Mouse (Mus musculus) C2C12 (cell line): ENCODE data around the gene Opn1sw.

Source experiments
- CTCF ChIP-seq: IDR thresholded peaks from one replicate; pipeline ENCODE4 v1.5.1; 2011; ENCODE audit not compliant: control insufficient read depth, insufficient read depth, insufficient read length
- USF1 ChIP-seq: IDR thresholded peaks from one replicate; pipeline ENCODE4 v1.6.1; 2011; ENCODE audit warnings: low read depth, mild to moderate bottlenecking, control low read depth, moderate library complexity

DNA sequence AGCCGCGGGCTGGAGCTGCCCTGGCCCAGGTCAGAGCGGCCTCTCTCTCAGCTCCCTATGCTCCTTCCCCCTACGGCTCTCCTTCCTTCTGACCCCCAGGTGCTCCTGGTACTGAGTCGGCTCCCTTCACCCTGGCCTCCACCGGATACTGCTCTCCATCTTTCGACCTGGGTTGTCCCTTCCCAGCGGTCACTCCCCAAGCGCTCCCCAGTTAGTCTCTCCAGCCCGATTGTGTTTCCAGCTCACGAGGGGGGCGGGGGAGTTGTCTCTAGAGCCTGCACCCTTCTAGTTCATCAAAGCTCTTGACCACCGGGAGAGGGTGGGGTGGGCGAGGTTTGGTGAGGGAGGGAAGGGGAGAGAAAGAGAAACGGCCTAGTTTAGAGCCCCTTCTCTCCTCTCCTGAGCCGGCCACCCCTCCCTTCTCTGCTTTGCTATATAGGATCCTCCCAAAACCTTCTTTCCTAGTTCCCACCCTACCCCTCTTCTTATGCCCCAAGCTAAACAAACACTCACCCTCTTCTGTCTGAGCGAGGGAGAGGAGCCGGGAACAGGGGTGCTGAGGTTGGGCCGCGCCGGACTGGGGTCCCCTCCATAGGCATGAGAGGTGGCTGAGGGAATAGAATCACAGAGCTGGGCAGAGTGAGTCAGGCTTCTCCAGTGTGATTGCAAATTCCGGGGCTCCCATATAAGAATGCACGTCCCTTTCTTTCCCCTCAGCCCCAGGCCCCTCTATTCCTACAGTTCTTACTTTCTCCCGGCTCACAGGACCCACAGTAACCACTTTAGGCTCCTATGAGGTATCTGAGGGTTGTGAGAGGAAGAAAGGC lies 8.7 kb upstream of the Opn1sw start:
- no peak for TF ChIP-seq USF1
- TF ChIP-seq CTCF, result no peak
